Mouse (Mus musculus) cerebellum, adult 9-10 months (tissue): ENCODE measurements at regions not wholly inside any gene's neighbourhood (a gene's known extent, or its start where the extent isn't known, plus 50 kb on each side); places are given as distances from the start of the nearest gene placed in this dataset.
"Not testable (repeated sequence)": the region's sequence is repeated elsewhere in the genome, so short reads cannot be mapped to it uniquely, and the experiment has no call there.

ENCODE experiments used
- DNase-seq: peaks from one replicate; pipeline ENCODE4 v3.0.0; 2022

DNA sequence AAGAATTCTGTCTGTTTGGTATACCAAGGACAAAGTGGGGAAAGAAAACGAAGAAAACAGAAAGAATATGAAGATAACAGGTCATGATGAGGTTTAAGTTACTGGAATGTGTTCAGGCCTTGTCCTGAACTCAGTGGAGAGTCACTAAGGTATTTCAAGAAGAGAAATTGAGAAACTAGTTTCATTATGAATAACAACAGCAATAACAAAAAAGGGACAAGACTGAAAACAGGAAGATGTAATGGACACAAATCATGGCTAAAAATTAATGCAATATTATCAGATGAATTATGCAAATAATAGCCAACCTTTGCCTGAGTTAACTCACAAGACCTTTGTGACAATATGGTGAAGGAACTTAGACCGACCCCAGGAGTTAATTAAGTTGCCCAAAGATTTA lies 530.2 kb upstream of the 2610301B20Rik start:
- no peak for DNase-seq

DNA sequence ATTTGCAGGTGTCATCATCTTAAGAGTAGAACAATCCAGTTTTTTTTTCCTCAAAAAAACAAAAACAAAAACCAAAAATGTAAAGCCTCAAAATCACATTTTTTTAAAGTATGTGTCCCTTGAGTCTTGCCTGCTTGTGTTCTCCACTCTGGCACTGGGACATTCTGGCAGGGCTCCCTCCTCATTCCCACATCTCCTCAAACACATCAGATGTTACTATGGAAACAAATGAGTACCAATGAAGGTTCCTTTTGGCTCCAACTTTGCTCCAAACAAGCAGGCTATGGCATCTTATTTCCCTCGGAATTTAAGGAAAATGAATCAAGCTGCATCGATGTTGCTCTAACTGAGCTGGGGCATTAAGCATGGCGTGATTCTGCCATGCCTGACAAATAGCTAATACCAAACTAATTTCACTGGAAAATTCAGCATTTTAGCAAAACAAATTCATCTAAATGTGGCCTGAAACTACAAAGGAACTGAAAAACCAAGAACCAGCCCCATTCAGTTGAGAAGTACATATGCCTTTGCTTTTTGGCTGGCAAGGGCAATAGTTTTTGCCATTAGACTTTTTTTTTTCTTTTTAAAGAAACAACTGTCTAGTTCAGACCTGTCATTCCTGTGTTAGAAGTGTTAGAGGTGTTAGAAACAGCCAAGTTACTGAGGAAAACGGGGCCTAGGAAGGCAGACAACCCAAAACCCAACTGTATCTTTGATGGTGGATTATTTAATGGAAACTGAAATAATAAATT lies 522.2 kb upstream of the 2610301B20Rik start:
- DNase-seq: no peak

DNA sequence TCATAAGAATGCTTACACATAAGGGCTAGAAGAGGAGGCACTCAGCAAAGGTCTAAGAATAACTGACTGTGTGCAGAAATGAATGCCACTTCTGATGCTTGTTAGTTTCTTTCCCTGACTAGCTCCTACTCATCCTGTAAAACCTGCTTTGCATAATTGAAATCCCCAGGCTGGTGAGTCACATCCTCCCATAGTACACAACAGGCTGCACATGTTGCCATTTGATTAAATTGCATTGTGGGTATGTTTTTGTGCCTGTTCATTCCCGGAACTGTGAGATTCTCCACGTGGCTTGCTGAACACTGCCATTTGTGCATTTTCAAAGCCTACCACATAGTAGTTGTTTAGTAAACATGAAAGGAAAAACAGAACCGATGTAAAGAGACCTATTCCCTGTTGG lies 516.7 kb upstream of the 2610301B20Rik start:
- no peak for DNase-seq

DNA sequence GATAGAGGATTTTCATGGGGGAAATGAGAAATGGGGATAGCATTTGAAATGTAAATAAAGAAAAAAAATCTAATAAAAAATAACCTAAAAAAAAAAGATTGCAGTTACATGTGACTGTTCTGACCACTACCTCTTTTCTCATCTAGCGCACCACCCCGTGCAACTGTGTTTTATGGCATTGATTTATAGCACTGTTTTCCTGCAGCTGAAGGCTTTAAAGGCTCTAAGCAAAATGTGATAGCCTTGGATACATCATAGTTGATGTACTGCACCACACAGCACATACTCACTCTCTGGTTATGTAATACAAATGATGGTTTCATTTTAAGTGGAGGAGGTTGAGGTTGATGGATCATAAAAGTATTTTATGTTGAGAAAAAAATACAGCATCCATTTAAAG lies 484.5 kb upstream of the 2610301B20Rik start:
- no peak for DNase-seq

DNA sequence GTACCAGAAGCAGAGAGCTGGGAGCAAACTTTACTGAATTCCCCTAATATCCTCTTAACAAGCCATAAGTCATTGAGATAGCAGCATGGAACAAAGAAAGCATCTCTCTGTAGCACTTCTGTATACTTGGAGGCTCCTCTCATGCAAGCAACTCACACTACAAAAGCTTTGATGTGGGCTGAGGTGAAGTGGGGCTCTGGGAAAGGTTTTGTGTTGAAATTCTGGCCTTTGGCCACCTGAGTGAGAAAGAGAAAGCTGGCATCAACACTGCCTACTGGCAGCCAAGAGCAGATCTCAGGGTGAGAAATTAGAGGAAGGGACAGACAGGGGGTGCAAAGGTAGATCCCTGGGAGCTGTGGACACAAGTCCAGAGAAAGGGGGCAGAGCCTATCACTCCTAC lies 477.0 kb upstream of the 2610301B20Rik start:
- no peak for DNase-seq

DNA sequence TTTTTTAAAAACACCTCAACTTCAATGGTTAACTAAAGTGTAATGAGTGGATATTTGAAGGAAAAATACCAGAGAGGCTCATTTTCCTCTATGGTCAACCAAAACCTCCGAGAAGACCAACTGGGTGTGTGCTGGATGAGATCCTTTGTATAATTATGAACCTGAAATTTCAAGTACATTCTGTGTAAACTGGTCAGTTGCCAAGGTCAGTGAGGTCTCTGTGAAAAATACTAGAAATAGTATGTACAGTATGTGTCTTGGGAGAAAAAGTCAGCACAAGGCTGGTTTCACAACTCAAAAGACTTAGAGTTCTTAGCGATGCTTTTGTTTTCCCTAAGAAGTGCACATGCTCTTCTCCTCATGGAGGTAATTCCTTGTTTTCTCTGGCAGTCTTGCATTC lies 476.2 kb upstream of the 2610301B20Rik start:
- DNase-seq: no peak

DNA sequence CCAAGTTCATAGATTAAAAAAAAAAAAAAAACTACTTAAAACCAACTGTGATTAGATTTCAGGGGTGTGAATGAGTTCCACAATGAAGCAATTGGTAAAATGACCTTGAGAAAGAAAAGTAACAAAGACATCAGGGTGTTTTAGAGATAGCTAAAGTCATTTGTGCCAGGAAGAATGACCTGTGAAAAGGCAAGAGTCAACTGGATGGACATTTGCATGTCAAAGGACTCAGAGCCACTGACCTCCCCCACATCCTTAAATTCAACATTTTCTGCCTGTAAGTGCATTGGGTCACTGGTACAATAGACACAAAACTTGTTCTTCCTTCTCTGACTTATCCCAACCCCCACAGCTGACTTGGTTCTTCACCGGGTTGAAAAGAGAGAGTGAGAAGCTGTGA lies 474.6 kb upstream of the 2610301B20Rik start:
- no peak for DNase-seq

DNA sequence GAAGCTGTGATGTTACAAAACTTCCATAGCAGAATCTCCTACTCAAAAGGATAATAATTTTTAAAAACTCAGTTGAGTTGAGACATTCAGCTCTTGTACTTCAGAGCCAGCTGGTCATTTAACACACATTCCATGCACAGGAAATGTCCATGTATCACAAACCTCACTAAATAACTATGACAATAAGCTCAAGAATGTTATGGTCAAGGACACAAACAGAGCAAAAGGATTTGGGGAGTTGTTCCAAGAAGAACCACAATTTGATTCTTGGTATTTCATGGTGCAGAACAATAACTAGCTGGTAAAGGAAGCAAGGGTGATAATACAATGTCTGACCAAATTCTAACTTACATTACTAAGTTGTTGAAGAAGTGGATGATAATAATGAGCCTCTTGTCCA lies 471.4 kb upstream of the 2610301B20Rik start:
- DNase-seq: no peak

DNA sequence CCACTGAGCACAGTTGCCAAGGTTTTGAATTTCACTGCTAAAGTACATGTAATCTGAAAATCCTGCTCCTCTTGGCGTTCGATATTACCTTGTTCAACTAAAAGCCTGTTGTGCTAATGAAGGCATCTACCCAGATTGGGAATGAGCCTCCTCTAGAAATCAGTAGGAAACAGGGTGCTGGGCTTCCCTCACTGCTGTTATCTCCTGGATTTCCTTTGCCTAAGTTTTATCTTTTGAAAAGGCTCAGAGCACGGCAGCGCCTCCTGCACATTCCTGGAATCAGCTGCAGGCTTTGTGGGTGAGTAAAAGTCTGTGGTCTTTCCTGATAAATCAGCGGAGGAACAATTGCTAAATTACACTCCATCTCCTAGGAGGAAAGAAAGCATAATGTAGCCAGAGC lies 469.9 kb upstream of the 2610301B20Rik start:
- no peak for DNase-seq

DNA sequence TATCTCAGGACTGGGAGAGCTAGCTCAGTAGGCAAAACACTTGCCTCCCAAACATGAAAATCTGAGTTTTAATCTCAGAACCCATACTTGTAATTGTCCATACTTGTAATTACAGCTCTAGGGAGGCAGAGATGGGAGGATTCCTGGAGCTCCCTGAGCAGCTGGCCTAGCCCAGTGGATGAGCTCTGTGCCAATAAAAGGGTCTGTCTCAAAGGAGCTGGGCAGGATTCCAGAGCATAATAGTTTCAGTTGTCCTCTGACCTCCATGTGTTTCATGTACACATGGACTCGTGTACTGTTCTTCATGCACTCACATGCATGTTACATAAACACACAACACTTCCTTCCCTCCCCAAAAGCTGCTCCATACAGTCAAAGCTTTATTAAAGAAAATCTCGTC lies 469.2 kb upstream of the 2610301B20Rik start:
- DNase-seq: no peak

DNA sequence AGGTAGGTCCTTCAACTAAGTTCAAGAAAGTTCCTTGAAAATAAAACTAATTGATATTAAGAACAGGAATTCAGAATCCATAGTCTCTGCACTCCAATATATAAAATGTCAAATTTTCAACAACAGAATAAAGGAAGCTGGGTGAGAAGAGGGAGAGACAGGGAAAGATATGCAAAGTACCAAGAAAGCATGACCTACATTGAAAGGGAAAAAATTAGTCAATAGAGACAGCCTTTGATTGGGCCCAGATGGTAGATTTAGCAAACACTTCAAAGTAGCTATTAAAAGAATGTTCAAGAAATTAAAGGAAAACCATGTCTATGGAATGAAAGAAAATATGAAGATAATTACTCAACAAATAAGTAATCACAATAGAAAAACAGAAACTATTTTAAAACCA lies 460.0 kb upstream of the 2610301B20Rik start:
- no peak for DNase-seq

DNA sequence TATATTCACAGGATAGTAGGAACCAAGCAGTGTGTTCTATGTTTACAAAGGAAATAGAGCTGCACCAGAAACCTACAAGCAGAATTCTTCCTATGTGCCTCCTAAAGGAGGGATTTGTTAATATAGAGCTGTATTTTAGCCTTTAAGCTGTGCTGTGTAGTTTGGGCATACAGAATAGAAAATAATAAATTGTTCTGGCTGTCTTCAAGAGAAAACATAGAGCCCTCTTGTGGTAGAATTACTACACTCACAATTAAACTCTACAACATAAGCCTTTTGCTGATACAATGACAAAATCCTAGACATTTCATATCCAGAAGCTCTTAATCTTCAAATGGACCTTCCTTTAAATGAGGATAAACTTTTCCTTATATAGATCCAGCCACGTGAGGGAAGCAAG lies 452.9 kb upstream of the 2610301B20Rik start:
- DNase-seq: no peak

DNA sequence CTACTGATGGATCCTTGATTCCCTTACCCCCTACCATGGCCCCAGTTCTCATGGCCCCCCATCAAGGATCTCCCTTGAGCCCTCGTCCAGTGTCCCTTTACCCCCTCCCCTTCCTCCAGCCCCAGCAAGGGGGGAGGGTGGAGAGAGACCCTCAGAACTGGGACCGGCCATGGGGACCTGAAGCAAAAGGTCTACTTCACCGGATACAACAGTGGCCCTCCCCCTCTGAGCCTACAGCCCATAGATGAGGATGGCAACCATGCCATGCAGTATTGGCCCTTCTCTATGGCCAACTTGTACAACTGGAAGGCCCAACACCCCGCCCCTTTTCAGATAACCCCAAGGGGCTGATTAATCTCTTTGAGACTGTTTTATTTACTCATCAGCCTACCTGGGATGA lies 439.9 kb upstream of the 2610301B20Rik start:
- no peak for DNase-seq

DNA sequence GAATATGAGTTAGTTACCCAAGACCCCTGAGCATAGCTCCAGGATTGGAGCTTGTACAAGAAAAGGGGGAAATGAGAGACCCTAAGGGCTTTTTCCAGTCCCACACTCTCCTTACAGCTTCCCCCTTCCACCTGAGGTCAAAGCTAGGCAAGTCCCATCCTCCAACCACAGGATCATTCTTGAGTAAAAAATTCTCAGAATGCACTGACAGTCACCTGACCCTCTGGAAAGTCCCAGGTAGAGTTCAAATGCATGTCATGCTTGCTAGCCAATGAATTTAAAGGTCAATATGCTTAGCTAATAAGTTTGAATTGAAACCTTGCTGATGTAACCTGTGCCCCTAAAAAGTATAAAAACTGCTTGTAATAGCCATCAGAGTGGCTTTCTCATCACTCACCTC lies 434.4 kb upstream of the 2610301B20Rik start:
- DNase-seq: not testable (repeated sequence)

DNA sequence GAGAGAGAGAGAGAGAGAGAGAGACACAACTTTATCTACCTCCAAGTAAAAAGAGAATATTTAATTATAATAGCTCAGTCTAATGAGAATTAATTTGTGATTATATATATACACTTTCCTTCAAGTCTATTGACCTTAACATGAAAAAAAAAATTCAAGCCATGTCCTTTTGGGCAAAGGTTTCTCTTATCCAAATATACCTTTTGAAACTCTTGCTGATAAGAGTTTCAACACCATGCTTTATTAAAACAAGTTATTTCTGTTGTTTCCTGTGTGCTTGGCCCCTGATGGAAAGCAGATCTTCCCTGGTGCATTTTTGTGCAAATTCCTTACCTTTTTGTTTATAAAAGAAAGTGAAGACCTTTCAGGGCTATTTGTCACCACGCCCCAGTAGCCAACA lies 414.7 kb upstream of the 2610301B20Rik start:
- DNase-seq: no peak

DNA sequence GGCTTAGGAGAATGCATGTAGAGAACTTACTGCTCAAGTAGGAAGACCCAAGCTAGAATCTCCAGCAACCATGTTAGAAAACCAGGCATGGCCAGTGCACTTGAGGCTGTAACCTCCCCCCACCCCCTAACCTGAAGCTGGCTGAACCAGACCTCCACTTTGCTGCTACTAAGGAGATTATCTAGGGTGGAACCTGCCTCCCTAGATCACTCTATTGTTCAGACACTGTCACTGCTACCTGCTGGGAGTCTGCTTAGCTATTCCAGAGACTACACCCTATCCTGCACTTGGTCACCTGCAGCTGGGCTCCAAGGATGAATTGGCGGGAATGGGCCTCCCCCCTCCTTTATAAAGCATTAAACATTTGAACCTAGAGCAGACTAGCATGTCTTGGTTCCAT lies 393.4 kb upstream of the 2610301B20Rik start:
- DNase-seq: no peak

DNA sequence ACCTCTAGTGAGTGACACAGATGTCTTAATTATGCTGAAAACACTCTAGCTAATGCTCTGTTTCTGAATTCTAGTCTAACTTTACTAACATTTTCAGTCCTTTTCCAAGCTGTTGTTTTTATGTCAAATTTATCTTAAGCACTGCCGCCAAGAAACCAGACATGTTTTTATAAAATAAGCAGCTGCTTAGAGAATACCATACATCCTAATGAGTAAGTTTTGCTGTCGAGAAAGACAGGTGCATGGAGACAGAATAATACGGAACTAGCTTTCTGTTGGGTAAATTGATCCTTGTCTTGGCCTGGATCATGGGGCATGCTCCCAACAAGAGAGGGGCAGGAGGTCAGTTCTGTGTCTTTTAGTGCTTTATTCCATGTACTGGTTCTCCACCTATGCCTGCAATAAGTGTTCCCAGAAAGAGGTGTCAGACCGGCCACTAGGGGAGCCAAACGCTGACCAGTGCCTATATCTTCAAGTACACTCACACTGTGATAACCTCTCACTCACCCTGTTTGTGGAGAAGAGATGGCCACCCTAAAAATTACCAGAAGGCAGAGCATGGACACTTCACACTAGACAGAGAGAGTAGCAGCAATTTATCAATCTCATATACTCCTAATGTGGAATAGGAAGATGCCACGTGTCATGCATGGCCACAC lies 366.0 kb upstream of the 2610301B20Rik start:
- no peak for DNase-seq

DNA sequence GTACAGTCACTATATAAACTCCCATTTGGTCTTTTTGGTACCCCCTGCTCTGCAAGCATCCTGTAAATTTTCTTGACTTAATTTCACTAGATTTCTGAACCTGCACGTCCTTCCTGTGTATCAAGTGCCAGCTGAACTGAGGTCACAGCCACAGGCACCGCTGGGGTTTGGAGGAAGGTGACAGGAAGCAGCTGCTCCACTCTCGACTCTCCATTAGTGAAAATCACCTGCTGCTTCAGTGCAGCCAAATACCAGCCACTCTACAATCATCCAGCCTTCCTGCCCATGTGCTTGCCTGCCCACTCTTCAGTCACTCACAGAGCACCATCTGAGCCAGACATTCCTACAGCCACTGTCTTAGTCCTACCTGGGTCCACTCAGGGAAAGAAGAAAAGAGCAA lies 364.3 kb upstream of the 2610301B20Rik start:
- no peak for DNase-seq

DNA sequence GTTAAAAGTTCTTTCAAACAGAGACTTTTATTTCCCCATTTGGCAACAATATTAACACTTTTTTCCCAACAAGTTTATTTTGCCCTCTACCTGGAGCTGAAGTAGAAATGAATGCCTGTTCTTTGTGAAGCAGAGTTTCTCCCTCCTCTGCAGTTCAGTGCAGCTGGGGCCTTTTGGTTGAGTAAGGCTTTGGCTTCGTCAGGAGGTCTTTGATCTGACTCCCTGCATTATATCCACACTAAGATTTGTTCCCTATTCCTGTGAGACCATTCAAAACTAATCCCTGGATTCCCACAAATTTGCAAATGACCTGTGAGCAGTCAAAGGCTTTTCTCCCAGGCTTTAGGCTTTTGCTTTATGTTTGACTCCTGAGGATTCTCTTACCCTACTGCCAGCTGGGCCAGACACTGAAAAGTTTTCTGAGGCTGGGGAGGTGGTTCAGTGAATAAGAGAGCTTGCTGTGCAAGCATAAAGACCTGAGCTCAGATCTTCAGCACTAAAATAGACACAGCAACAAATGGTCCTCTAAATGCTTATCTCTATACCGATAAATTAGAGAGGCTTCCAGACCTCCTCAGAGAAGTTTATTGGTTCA lies 323.5 kb upstream of the 2610301B20Rik start:
- DNase-seq: no peak

DNA sequence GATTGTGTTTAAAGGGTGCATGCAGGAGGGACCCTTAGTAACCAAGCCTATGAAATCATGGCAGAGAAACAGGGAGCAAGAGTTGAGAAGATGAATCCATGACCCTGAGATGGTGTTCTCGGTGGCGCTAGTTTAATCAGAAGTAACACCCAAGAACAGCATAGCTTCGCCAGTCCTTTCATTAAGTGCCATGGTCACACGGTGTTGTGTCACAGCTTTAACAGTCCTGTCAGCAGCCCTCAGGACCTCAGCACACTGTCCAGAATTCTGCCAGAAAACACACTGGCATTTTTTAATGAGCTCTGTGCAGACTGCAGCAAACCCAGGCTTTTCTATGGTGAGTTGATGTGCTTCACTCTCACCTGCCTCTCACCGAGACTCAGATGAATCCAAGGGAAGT lies 320.6 kb upstream of the 2610301B20Rik start:
- DNase-seq: no peak

DNA sequence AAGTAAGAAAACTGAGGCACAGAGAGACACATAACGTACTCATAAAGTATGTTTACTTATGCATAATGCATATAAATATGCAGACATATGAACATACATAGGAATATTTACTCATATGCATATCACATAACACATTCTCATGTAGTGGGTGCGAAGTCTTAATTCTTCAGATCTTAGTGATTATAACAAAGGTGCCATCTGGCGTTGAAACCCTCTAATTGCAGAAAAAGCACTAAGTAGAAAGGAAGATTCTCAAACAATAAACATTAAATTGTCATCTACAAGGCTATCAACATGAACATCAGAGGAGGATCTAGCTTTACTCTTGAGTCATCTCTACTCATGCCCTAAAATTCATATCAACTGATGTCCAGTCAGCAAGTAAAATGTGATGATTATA lies 314.2 kb upstream of the 2610301B20Rik start:
- no peak for DNase-seq

DNA sequence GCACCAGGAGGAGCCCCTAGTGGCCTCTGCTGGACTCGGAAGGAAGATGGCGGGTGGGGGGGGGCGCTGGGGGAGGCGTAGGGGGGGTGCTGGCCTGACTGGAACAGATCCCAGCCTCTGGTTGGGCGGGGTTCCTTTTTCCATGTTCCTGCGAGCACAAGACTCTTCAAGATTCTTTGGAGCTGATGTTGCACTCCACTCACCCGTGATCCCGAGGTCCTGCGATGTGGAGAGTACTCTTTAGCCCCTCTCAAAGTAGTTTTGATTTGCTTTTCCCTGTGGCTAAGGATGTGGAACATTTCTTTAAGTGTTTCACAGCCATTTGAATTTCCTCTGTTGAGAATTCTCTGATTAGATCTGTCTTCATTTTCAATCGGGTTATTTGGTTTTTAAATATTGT lies 269.8 kb upstream of the 2610301B20Rik start:
- DNase-seq: no peak

DNA sequence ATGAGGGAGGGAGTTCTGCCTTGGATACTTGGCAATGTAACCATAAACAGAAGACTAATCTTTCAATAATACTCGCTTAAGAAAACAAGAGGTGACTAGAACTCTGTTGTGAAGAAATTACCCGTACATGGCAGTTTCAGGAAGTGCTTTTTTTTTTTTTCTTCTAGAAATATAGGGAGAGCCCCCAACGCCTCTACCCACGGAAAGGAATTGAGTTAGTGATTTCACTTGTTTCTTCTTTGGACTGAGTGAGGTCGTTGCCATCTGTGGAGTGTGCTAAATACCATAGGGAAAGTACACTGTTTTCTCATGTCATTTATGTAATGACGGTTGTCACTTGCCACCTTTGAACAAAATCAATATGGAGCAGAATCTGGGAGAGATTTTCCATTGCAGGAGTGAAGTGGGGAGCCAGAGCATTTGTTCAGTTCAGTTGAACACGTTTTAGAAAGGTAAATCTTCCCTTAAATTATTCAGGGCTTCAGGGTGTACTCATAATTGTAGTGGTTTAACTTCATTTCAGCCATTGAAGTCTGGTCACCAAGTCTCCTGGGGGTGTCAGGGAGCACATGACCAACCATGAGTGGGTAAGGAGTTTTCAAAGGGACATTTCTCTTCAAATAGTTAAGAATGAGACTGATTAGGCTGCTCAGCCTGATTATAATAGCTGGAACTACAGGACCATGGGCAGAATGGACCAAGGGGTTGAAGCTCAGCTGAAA lies 266.3 kb upstream of the 2610301B20Rik start:
- no peak for DNase-seq

DNA sequence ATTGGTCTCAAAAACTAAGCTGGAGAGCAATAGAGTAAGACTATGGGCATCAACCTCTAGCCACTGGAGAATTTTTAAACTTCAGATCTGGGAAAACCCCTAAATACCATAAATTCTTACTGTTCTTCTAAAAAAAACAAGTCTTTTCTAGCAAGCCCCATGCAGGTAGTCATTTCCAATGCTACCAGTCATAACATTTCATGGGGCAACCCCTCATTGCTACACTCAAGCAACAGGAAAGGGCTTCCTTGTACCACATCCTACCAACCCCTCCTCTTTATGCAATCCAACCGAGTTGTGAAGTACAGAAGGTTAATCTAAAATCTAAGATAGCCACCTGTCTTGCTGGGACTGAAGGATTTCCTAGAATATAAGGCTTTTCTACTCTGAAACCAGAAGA lies 263.5 kb upstream of the 2610301B20Rik start:
- DNase-seq: no peak
